Mouse (Mus musculus) heart, adult 2 months (tissue): Measurements from ENCODE around the gene Tenm4.

Source experiments
- CTCF ChIP-seq: fragments of 200-600 bp; IDR thresholded peaks from 2 replicates; pipeline ENCODE4 v1.8.1; 2022; ENCODE audit warnings: antibody characterized with exemption, mild to moderate bottlenecking, moderate library complexity
- EP300 ChIP-seq: fragments of 200-500 bp; IDR thresholded peaks from 2 replicates; pipeline ENCODE4 v1.6.1; 2011; ENCODE audit warnings: low read depth, low read length, control low read depth; ENCODE audit not compliant: insufficient read depth

DNA sequence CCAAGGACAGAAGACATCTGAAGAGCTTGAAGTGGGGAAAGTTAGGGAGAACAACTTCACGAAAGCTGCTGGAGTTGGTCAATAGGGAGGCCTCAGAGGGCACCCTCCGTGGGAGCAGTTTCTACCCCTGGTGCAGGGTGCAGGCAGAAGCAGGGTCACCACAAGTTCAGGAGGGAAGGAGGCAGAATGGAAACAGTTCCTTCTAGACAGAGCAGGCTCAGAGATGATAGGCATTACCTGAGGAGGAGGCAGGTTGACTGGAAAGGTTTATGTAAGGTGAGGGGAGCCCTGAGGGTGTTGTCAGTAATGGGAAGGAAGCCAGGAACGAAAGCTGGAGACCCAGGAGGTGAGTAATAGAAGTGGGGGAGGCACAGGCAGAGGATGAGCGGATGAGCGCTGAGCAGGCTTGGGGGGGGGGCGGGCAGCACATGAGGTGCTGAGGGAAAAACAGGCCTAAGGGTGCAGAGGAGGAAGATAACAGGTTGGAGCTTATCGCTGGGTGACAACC, 577.5 kb downstream of the Tenm4 start:
- TF ChIP-seq EP300 = no peak
- TF ChIP-seq CTCF = no peak
